Mouse (Mus musculus) embryonic fibroblast, embryonic 13.5 days (primary cell): Measurements from ENCODE around the gene Srsf6.

ENCODE experiments used
- CTCF ChIP-seq: IDR thresholded peaks from 2 replicates; pipeline ENCODE4 v1.5.1; 2011; ENCODE audit warnings: mild to moderate bottlenecking, control low read depth, low read length, moderate library complexity, borderline replicate concordance; ENCODE audit not compliant: insufficient read depth
- POLR2A ChIP-seq: IDR thresholded peaks from 2 replicates; pipeline ENCODE4 v1.6.1; 2011; ENCODE audit warnings: low read depth, mild to moderate bottlenecking, control low read depth, low read length, moderate library complexity

GRCm38 (mm10) chr2:162956843-162957242, 25.5 kb downstream of the Srsf6 start:
- TF ChIP-seq CTCF, result no peak
- TF ChIP-seq POLR2A, result no peak
